Mouse (Mus musculus) embryonic facial prominence, embryonic 15.5 days (tissue): ENCODE measurements around the gene Itpa. TPM values are rescaled to one million over a fixed set of nuclear protein-coding genes. Genes with fewer than 3 reads are reported as not detected.
A peak's percentile ranks its signal among the peaks of the same experiment; 100 is the strongest.

Source experiments
- ATAC-seq: fragments of 200-750 bp; cut with Nextera tagmentation; 2 replicates; pipeline ENCODE4 v1.8.0; 2017; ENCODE audit warnings: low read depth, moderate TSS enrichment; ENCODE audit not compliant: insufficient number of reproducible peaks, low FRiP score, low TSS enrichment
- H3K27ac ChIP-seq: fragments of 300-500 bp; sonication (generic); replicated peaks from 2 replicates; pipeline ENCODE4 v1.5.1; 2015; ENCODE audit warnings: mild to moderate bottlenecking, inconsistent platforms
- H3K27me3 ChIP-seq: fragments of 300-500 bp; sonication (generic); 2 replicates; pipeline ENCODE4 v1.6.1; 2015; ENCODE audit warnings: inconsistent platforms
- H3K36me3 ChIP-seq: fragments of 300-500 bp; sonication (generic); 2 replicates; pipeline ENCODE4 v1.6.1; 2015; ENCODE audit warnings: mild to moderate bottlenecking, inconsistent platforms
- H3K4me1 ChIP-seq: fragments of 300-500 bp; sonication (generic); 2 replicates; pipeline ENCODE4 v1.6.1; 2015; ENCODE audit warnings: inconsistent platforms
- H3K4me2 ChIP-seq: fragments of 300-500 bp; sonication (generic); replicated peaks from 2 replicates; pipeline ENCODE4 v1.6.1; 2015; ENCODE audit warnings: mild to moderate bottlenecking, inconsistent platforms
- H3K4me3 ChIP-seq: fragments of 300-500 bp; sonication (generic); replicated peaks from 2 replicates; pipeline ENCODE4 v1.5.1; 2015; ENCODE audit warnings: mild to moderate bottlenecking, inconsistent platforms
- H3K9ac ChIP-seq: fragments of 300-500 bp; sonication (generic); 2 replicates; pipeline ENCODE4 v1.6.1; 2015; ENCODE audit warnings: inconsistent platforms
- H3K9me3 ChIP-seq: fragments of 300-500 bp; sonication (generic); replicated peaks from 2 replicates; pipeline ENCODE4 v1.6.1; 2016; ENCODE audit warnings: inconsistent platforms
- WGBS: fragments of 180-500 bp; shearing (Covaris S2); methylation state at CpG from one replicate; pipeline ENCODE4 v1.1.7; 2015; 5-methylcytosine and 5-hydroxymethylcytosine counted together
- polyA plus RNA-seq: library from polyadenylated mRNA; unstranded; fragments of >200 nt; fragmentation: Nextera tagmentation; extraction: Ambion mirVana; gene quantifications from 2 replicates; pipeline ENCODE4 v1.2.1, GENCODE M21; 2015

The Itpa gene
- polyA plus RNA-seq, 1 experiment from 2014 or later: 101 TPM

- H3K4me3 ChIP-seq: peak within 1 kb of the TSS; percentile 62
- WGBS: under 1% methylated on average over 65 of the region's 65 CpGs
- no peaks in the 10 kb centered on the region for H3K9me3 ChIP-seq
Observed at GRCm38 (mm10) chr2:130697153-130697810, 29.9 kb downstream of the Itpa start, which contains the start of gene Slc4a11. TSS of gene Slc4a11 (minus strand) at chr2:130697519.

GRCm38 (mm10) chr2:130697821-130698266 lies 30.4 kb downstream of the Itpa start:
- Histone ChIP-seq H3K36me3 (no peaks in the 10 kb centered on the region), H3K9ac (peak overlapping the region; percentile 37), H3K27me3 (peaks cover 29% of the 10 kb centered on the region), H3K27ac (no peak overlapping the region), H3K4me1 (peaks cover 19% of the 10 kb centered on the region), H3K4me2 (peak overlapping the region; percentile 99), H3K4me3 (peak overlapping the region; percentile 62), H3K9me3 (no peaks in the 10 kb centered on the region)
- no peak for ATAC-seq
- 6% methylated on average over 14 of the region's 14 CpGs for WGBS

More at GRCm38 (mm10) chr2:130697153-130697810, 29.9 kb downstream of the Itpa start, which contains the start of gene Slc4a11:
- H3K4me2 ChIP-seq: peak within 1 kb of the TSS; percentile 99
- H3K27me3 ChIP-seq: peaks cover 29% of the 10 kb centered on the region
- H3K4me1 ChIP-seq: peaks cover 19% of the 10 kb centered on the region
- no peak within 1 kb of the TSS for H3K27ac ChIP-seq
- peak; percentile 82 for ATAC-seq
- peak within 1 kb of the TSS; percentile 37 for H3K9ac ChIP-seq
- no peaks in the 10 kb centered on the region for H3K36me3 ChIP-seq

- H3K9ac ChIP-seq: no peak overlapping the region
- peak; percentile 75; the same call in 1 of the 2 replicates for ATAC-seq
- H3K36me3 ChIP-seq: peaks cover 12% of the 10 kb centered on the region
- H3K4me1 ChIP-seq: peaks cover 10% of the 10 kb centered on the region; the same call in 1 of the 2 replicates
- H3K9me3 ChIP-seq: no peaks in the 10 kb centered on the region
- H3K4me3 ChIP-seq: no peak overlapping the region
- 55% methylated on average over 9 of the region's 9 CpGs for WGBS
- no peak overlapping the region for H3K4me2 ChIP-seq
- peak overlapping the region; percentile 71 for H3K27ac ChIP-seq
- 0 out of 2 replicates have a peak, but pooled peaks cover 4% of the 10 kb centered on the region for H3K27me3 ChIP-seq
Observed at GRCm38 (mm10) chr2:130704040-130705001, 36.9 kb downstream of the Itpa start.

GRCm38 (mm10) chr2:130705178-130705577 lies 37.8 kb downstream of the Itpa start:
- WGBS: 74% methylated on average over 6 of the region's 6 CpGs
- no peak overlapping the region for H3K9ac ChIP-seq
- peaks cover 10% of the 10 kb centered on the region; the same call in 1 of the 2 replicates for H3K4me1 ChIP-seq
- ATAC-seq: no peak
- no peak overlapping the region for H3K4me2 ChIP-seq
- H3K36me3 ChIP-seq: peaks cover 19% of the 10 kb centered on the region
- no peaks in the 10 kb centered on the region for H3K9me3 ChIP-seq
- H3K27me3 ChIP-seq: 0 out of 2 replicates have a peak, but pooled peaks cover under 1% of the 10 kb centered on the region
- peak overlapping the region; percentile 71; the same call in 1 of the 2 replicates for H3K27ac ChIP-seq
- no peak overlapping the region for H3K4me3 ChIP-seq

GRCm38 (mm10) chr2:130706602-130707001 lies 39.2 kb downstream of the Itpa start:
- H3K9me3 ChIP-seq: no peaks in the 10 kb centered on the region
- WGBS: 67% methylated on average over 4 of the region's 4 CpGs
- H3K27ac ChIP-seq: no peak overlapping the region

GRCm38 (mm10) chr2:130707057-130707456 lies 39.6 kb downstream of the Itpa start:
- H3K4me1 ChIP-seq: peaks cover 10% of the 10 kb centered on the region; the same call in 1 of the 2 replicates
- 62% methylated on average over 10 of the region's 10 CpGs for WGBS
- peaks cover 38% of the 10 kb centered on the region for H3K36me3 ChIP-seq
- ATAC-seq: no peak
- no peaks in the 10 kb centered on the region for H3K9me3 ChIP-seq
- no peaks in the 10 kb centered on the region for H3K27me3 ChIP-seq
- no peak overlapping the region for H3K9ac ChIP-seq
- H3K4me3 ChIP-seq: no peak overlapping the region
- no peak overlapping the region for H3K4me2 ChIP-seq
- no peak overlapping the region for H3K27ac ChIP-seq

More at GRCm38 (mm10) chr2:130706602-130707001, 39.2 kb downstream of the Itpa start:
- ATAC-seq: no peak
- Histone ChIP-seq H3K4me1 (peaks cover 10% of the 10 kb centered on the region; the same call in 1 of the 2 replicates), H3K36me3 (peaks cover 33% of the 10 kb centered on the region), H3K27me3 (no peaks in the 10 kb centered on the region), H3K4me3 (no peak overlapping the region), H3K9ac (no peak overlapping the region), H3K4me2 (no peak overlapping the region)

- no peak for ATAC-seq
- Histone ChIP-seq H3K4me1 (no peaks in the 10 kb centered on the region), H3K9me3 (no peaks in the 10 kb centered on the region), H3K4me3 (no peak overlapping the region), H3K36me3 (peaks cover 39% of the 10 kb centered on the region), H3K27ac (no peak overlapping the region), H3K27me3 (no peaks in the 10 kb centered on the region), H3K9ac (no peak overlapping the region), H3K4me2 (no peak overlapping the region)
- WGBS: 71% methylated on average over 6 of the region's 6 CpGs
Observed at GRCm38 (mm10) chr2:130717951-130718350, 50.5 kb downstream of the Itpa start.

GRCm38 (mm10) chr2:130724369-130724768 lies 57.0 kb downstream of the Itpa start:
- no peak overlapping the region for H3K9ac ChIP-seq
- no peak for ATAC-seq
- H3K4me2 ChIP-seq: no peak overlapping the region
- H3K9me3 ChIP-seq: no peaks in the 10 kb centered on the region
- H3K36me3 ChIP-seq: peaks cover 72% of the 10 kb centered on the region
- 74% methylated on average over 4 of the region's 4 CpGs for WGBS
- H3K27ac ChIP-seq: no peak overlapping the region
- H3K27me3 ChIP-seq: no peaks in the 10 kb centered on the region
- H3K4me1 ChIP-seq: no peaks in the 10 kb centered on the region
- H3K4me3 ChIP-seq: no peak overlapping the region

GRCm38 (mm10) chr2:130727752-130728151 lies 60.3 kb downstream of the Itpa start:
- no peaks in the 10 kb centered on the region for H3K9me3 ChIP-seq
- H3K4me3 ChIP-seq: no peak overlapping the region
- peaks cover 91% of the 10 kb centered on the region for H3K36me3 ChIP-seq
- H3K9ac ChIP-seq: no peak overlapping the region
- H3K27me3 ChIP-seq: no peaks in the 10 kb centered on the region
- no peak for ATAC-seq
- WGBS: 90% methylated on average over 1 of the region's 1 CpGs
- H3K4me2 ChIP-seq: no peak overlapping the region
- no peaks in the 10 kb centered on the region for H3K4me1 ChIP-seq
- no peak overlapping the region for H3K27ac ChIP-seq

- no peaks in the 10 kb centered on the region for H3K4me1 ChIP-seq
- H3K4me2 ChIP-seq: no peak overlapping the region
- H3K9me3 ChIP-seq: no peaks in the 10 kb centered on the region
- WGBS: 95% methylated on average over 2 of the region's 2 CpGs
- no peak for ATAC-seq
- no peaks in the 10 kb centered on the region for H3K27me3 ChIP-seq
- H3K36me3 ChIP-seq: peaks cover 89% of the 10 kb centered on the region
- H3K9ac ChIP-seq: no peak overlapping the region
- no peak overlapping the region for H3K4me3 ChIP-seq
- no peak overlapping the region for H3K27ac ChIP-seq
Observed at GRCm38 (mm10) chr2:130728906-130729585, 61.6 kb downstream of the Itpa start.
